Mouse (Mus musculus): Measurements from ENCODE around the gene Sh3pxd2a.

DNA sequence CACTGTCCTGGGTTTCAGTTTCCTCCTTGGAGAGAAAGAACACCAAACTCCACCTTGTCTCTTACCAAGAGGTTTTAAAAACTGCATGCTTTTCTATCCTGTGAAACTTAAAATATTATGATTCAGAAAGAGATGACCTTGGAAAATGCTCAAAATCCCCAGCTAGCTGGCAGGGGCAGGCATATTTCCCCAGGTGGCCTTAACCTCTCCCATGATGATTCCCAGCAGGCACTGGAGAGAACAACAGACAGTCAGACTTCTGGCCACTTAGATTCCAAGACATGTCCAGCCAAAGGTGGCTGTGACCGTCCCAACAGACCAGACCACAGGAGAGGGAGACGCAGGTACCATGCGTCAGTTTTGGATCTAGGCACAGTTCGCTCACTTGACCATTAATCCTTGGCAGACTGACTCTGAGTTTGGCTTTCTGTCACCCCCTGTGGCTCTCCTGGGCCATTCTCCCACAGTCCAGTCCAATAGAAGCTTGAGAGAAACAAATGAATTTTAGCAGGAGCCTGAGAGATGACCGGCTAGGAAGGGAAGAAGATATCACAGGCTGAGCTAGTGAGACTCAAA lies 159.9 kb downstream of the Sh3pxd2a start:
- TF ChIP-seq POLR2A (IDR thresholded peaks at IDR 0.05; ENCODE audit: low read depth, low read length): no peak
- no peak for TF ChIP-seq CTCF (conservative IDR thresholded peaks at IDR 0.05; ENCODE audit: insufficient read depth, insufficient read length, low read depth, low read length)
